Mouse (Mus musculus): ENCODE measurements around the gene Gpc4.

The Gpc4 gene

DNA sequence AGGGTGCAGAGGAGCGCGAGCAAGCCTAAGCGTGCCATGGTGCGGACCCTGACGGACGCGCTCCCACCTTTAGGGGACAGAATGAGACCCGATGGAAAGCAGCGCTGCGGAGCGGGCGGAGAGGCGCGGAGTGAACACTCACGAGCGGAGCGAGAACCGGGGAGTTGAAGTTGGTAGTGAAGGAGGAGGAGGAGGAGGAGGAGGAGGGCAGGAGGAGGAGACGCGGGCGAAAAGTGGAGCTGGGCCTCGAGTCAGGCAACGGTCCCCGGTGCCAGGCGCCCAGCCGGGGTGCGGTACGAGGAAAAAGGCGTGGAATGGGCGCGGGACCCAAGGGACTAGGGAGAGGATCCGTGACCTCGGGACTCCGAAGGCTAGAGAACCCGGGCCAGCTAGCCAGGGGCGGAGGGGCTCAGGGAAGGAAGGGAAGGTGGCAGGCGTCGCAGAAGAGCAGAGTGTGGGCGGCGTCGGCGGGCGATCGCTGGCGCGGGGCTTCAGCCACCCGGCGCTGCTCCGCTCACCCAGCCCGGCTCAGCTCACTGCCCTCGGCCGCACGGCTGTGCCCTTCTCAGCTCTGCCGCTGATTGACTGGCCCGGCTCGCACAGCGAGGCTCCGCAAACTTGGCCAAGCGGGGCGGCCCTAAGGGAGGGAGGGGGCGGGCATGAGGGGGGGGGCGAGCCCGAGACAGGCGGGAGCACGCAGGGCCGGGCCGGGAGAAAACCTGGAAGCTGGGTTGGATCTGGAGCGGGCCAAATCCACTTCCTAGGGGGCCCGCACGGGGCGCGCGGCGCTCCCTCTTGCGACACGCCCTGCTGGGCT lies at the start of gene Gpc4:
Gpc4 (minus strand) TSS at position 515 of the 817 bp plus-strand sequence.
- no peak for DNase-seq (ENCODE audit: low read depth, low spot score)

DNA sequence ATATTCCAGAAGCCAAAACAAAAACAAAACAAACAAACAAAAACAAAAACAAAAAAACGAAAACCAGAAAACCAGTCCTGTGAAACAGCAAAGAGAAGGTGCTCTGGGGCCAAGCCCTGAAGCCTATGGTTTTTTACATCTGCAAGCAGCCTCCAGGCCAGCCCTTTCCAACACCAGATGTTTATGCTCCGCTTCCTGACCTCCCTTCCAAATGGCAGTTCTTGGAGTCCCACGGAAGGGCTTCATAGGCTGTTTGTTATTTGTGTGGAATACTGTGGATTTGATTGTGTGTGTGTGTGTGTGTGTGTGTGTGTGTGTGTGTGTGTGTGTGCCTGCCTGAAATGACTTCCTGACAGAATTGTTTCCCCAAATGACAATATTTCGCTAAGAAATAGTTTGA lies 47.8 kb upstream of the Gpc4 start:
- DNase-seq (ENCODE audit: low read depth, low spot score) = no peak

DNA sequence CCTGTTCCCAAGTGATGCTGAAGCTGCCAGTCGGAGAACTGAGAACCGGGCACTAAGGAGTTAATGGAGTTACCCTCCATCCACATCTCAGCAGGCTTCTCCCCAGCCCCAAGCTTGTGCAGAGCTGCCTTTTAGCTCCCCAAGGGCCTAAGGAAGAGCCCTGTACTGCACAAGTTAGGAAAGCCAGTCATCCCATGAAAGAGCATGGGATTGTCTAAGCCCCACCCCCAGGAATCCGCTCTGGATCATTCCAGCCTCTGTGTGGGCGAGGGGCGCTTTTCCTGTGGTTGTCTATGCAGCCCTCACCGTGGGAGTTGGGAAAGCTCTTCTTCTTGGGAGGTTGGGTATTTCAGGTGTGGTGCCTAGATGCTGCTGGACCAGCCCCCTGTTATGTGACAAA lies 34.8 kb upstream of the Gpc4 start:
- DNase-seq (ENCODE audit: low read depth, low spot score) = no peak

DNA sequence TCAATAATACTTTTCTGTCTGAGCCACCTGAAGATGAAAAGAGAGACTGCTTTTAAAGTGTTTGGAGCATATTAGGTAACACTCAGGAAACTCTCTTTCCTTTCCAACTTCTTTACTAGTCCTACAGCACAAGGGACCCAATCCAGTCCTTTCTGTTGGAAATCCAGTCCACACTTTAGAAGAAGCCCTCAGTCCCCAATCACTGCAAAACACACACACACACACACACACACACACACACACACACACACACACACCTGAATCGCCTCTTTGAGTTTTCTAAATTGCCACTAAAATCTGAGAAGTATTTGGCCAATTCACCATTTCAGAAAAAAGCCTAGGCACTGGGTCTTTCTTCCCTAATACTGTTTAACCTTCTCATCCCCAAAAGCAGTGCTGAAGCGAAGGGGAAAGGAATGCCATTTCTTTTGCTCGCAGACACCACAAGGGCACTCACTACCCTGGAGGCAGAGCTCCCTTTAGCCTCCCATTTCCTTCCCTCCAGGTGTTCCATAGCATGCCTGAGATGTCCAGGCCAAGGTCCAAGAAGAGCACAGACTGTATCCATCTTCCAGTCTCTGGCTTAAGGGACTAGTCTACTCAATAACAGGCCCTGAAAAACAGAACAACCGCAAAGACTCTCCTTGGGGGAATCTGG lies 28.4 kb upstream of the Gpc4 start:
- DNase-seq (ENCODE audit: low read depth, low spot score) = no peak

GRCm38 (mm10) chrX:52189094-52189493 lies 24.0 kb upstream of the Gpc4 start:
- DNase-seq (ENCODE audit: low read depth, low spot score) = no peak

- DNase-seq (ENCODE audit: low read depth, low spot score) = no peak
These were observed 18.7 kb upstream of the Gpc4 start for GRCm38 (mm10) chrX:52183551-52184442.

DNA sequence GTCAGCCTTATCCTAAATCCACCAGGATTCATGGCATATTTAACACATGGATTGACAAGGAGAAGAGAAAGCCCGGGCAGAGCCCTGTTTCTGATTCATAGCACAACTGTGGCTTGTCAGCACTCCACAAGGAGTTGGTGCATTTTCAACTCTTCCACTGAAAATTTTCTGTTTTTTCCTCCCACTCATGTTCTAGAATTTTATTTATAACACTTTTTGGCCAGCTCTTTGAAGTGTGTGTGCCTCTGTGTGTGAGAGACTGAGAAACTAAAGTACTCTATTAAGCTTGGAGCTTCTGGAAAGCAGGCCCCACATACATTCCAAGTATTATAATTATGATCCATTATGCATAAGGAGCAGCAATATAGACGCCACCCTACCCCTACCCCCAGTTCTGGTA lies 16.3 kb upstream of the Gpc4 start:
- no peak for DNase-seq (ENCODE audit: low read depth, low spot score)

DNA sequence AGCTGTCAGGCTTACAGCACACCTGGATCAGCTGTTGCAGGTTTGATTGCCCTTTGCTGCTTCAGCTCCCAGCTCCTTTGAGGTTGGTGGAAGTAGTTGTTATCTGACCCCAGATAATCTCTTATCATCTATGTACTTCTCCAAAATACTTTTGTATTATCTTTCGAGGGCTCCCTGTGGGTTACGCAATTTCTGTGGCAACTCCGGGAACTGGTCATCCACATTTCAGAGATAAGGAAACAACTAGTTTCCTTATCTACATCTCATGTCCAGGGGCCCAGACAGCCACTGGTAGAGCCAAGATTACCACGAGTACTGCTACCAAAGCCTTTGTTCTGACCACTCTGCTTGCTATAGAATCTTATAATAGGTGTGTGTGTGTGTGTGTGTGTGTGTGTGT lies 12.0 kb upstream of the Gpc4 start:
- DNase-seq (ENCODE audit: low read depth, low spot score) = no peak

- DNase-seq (ENCODE audit: low read depth, low spot score) = no peak
These were observed 2.6 kb upstream of the Gpc4 start for GRCm38 (mm10) chrX:52167519-52168244.

- no peak for DNase-seq (ENCODE audit: low read depth, low spot score)
These were observed 495 bp upstream of the Gpc4 start for GRCm38 (mm10) chrX:52165555-52165938.

- no peak for DNase-seq (ENCODE audit: low read depth, low spot score)
These were observed 816 bp downstream of the Gpc4 start for GRCm38 (mm10) chrX:52164134-52164737.

DNA sequence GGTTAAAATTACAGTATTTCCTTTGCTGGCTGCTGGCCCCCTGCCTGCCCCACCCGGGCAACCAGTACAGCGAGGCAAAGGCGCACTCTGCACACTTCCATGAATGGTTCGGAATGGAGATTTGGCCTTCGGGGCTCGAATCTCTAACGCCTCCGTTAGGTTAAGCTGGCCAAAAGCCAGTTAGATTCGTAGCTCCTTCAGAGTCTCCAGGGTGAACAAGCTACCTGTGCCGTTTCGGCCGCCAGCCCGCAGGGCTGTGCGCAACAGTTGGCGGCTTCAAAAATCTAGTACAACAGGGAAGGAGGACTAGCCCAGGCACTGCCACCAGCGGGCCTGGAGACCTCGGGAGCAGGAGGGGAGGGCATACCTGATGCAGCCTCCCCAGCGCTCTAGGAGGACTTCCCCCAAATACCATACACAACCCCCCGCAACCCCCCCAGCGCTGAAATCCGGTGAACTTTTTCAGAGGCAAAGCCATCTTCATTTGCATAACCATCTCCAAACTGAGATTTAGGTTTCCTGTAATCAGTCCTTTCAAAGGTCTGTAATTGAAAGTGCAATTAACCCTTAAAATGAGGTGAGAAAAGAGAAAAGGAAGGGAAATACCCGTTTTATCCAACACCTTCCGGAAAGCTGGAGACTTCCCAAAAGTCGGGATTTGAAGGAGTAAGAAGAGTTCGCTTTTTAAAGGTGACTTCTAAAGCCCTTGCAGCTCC lies 1.5 kb downstream of the Gpc4 start:
- DNase-seq (ENCODE audit: low read depth, low spot score) = no peak

DNA sequence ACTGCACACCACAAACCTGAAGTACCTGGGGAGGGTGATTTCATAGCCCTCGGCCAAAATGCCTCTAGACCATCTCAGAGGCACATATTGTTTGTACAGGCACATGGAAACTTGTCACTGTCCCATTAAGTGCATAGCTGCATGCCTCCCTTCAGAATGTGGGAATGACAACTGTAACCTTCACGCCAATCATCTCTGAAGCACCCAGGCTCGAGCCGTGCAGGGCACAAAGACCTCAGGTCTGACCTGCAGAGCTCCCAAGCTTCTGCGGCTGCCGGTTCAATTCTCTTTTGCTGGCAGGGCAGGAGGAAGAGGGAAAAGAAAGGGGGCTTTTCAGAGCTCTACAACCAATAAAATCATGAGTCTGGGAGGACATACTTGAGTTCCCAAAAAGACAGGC lies 2.3 kb downstream of the Gpc4 start:
- DNase-seq (ENCODE audit: low read depth, low spot score) = no peak

GRCm38 (mm10) chrX:52162206-52162605 lies 2.8 kb downstream of the Gpc4 start:
- DNase-seq (ENCODE audit: low read depth, low spot score) = no peak

- no peak for DNase-seq (ENCODE audit: low read depth, low spot score)
These were observed 5.4 kb downstream of the Gpc4 start for GRCm38 (mm10) chrX:52159621-52160020.

DNA sequence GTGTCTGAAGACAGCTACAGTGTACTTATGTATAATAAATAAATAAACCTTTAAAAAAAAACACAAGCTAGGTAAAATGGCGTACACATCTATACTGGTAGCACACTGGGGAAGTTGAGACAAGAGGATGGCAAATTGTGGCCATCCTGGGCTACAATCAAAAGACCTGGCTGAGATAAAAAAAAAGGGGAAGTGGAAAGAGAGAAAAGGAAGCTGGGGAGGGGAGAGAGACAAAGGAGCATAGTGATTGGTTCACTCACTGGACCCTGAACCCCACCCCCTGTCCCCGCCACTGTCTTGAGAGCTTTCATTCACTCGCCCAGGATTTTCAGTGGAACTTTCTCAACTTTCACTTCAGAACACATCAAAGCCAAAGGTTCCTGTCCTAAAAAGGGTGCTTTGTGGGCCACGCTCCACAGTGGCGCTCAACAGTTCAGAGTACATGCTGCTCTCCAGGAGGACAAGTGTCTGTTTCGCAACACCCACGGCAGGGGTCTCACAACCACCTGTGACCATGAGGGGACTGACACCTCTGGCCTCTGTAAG lies 9.6 kb downstream of the Gpc4 start:
- no peak for DNase-seq (ENCODE audit: low read depth, low spot score)

DNA sequence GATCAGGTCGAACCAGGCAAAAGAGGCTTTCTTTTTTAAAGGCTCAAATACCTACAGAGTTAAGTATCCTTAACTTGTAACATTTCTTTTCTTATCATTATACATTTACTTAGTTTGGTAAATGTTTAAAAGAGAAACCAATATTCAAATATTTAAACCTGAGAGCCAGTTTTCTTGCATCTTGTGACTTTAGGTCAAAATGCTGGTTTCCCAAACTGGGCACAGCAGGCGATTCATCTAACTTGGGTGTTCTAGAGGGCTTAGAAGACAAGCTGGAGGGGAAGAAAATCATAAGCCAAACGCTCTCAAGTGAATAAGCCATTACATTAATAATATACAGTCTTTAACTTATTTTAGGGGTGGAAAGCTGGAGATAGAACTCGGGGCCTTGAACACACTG lies 10.2 kb downstream of the Gpc4 start:
- no peak for DNase-seq (ENCODE audit: low read depth, low spot score)

- no peak for DNase-seq (ENCODE audit: low read depth, low spot score)
These were observed 11.6 kb downstream of the Gpc4 start for GRCm38 (mm10) chrX:52153451-52153850.

DNA sequence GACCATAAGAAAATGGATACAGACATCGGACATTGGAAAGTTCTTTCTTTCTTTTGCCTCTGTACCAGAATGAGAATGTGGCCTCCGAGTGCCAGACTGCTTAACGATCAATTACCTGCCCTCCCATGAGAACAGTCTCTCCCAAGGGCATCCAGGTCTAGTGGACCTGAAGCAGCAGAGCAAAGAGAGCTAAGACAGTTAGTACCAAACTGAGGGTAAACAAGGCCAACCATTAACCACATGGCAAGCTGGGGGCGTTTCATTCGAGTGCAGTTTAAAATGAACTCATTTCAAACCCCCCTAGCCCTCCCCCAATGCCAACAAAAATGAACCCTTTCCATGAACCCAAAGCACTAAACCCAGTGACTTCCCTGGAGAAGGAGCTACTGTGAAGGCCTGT lies 12.1 kb downstream of the Gpc4 start:
- no peak for DNase-seq (ENCODE audit: low read depth, low spot score)

- DNase-seq (ENCODE audit: low read depth, low spot score) = no peak
These were observed 13.5 kb downstream of the Gpc4 start for GRCm38 (mm10) chrX:52151555-52151954.

All from CD4-positive helper T cell, adult 2 months (primary cell).